Mouse (Mus musculus): ENCODE data around the gene St6galnac3.

DNA sequence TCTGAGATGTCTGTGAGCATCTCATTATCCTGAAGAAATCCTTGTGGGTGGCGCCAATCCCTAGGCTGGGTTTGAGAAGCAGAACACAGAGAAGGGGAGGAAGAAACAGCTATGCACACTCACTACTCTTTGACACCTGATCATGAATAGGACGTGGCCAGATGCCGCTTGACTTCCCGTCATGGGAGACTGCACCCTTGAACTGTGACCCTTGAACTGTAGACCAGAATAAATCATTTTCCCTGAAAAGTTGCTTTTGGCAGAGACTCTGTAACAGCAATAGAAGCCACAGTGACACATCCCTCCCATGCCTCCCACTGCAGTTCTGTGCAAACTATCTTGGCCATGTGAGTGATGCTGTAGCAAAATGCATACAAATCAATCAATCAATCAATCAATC lies 267.3 kb downstream of the St6galnac3 start:
- TF ChIP-seq POLR2A (IDR thresholded peaks at IDR 0.05; ENCODE audit: borderline replicate concordance, low read depth, low read length) (no peak), CTCF (IDR thresholded peaks at IDR 0.05; ENCODE audit: low read depth, low read length) (no peak)
